In the genomic region with DNA sequence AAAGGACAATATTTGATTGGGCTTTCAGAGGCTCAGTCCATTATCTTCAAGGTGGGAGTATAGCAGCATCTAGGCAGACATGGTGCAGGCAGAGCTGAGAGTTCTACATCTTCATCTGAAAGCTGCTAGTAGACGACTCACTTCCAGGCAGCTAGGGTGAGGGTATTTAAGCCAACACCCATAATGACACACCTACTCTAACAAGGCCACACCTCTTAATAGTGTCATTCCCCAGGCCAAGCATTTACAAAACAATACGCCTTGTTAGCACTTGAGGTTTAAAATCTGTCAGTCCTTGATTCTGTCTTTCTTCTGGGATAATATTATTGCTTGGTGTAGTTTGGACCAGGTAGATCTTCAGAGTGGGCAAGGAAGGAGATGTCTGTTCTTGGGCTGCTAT, we compare ENCODE assay signal across 23 mouse cellular contexts. TPM values are rescaled to one million over a fixed set of nuclear protein-coding genes. Genes with fewer than 3 reads are reported as not detected.
A peak's percentile ranks its signal among the peaks of the same experiment; 100 is the strongest.
DNase-seq lines count a peak whose midpoint lies in the region; ATAC-seq lines count a peak whose summit lies in the region.
"Had no signal": no experiment of that assay in that cellular context is flagged by ENCODE, and none has a peak within 500 bp of the region (broad histone marks: within the 10 kb centered on the region; RNA-seq: fewer than 3 reads in every experiment).

No protein-coding gene starts in this region.

- no peak overlapping the region for H3K9ac ChIP-seq in kidney, embryonic 16.5 days (replicated peaks; ENCODE audit: low read length)
- H3K9ac ChIP-seq: embryonic facial prominence, embryonic 12.5 days; forebrain, embryonic 13.5 days had no signal

- WGBS in kidney, embryonic 16.5 days: 69% methylated on average over 2 of the region's 2 CpGs

- no peaks in the 10 kb centered on the region for H3K36me3 ChIP-seq in kidney, embryonic 16.5 days (ENCODE audit: insufficient read depth, low read length)
- H3K36me3 ChIP-seq: embryonic facial prominence, embryonic 10.5 days; embryonic facial prominence, embryonic 12.5 days had no signal

- no peaks in the 10 kb centered on the region for H3K4me1 ChIP-seq in kidney, embryonic 16.5 days (ENCODE audit: insufficient read depth, low read length)
- H3K4me1 ChIP-seq: embryonic facial prominence, embryonic 10.5 days; embryonic facial prominence, embryonic 12.5 days; forebrain, embryonic 13.5 days had no signal

- DNase-seq in 3134 (ENCODE audit: extremely low read depth, insufficient read length, low spot score) (peak; percentile 10), ES-CJ7 (ENCODE audit: low read depth, low spot score) (peak; percentile 68), R1 (ENCODE audit: low read depth, low spot score) (peak; percentile 56), liver (no peak)
- DNase-seq in layer of hippocampus, postnatal 14 days (ENCODE audit: low spot score in 2 of 2): no peak
- DNase-seq: adrenal gland, adult 8-10 months; adrenal gland, postnatal 14 days; adrenal gland, postnatal 36 days; B cell, adult 2 months; cerebellum, adult 11-12 months; cerebellum, adult 2 months; cerebellum, adult 9-10 months; cerebellum, postnatal 10 days; cerebellum, postnatal 25 days had no signal

- no peak overlapping the region for H3K4me3 ChIP-seq in kidney, embryonic 16.5 days (ENCODE audit: low read length)
- H3K4me3 ChIP-seq: embryonic facial prominence, embryonic 10.5 days; embryonic facial prominence, embryonic 12.5 days; forebrain, embryonic 13.5 days had no signal

- no peak overlapping the region for H3K27ac ChIP-seq in kidney, embryonic 16.5 days (ENCODE audit: low read length)
- H3K27ac ChIP-seq: embryonic facial prominence, embryonic 10.5 days; embryonic facial prominence, embryonic 12.5 days; forebrain, embryonic 13.5 days had no signal

- ATAC-seq in kidney, embryonic 16.5 days (ENCODE audit: low FRiP score, low TSS enrichment): no peak
- ATAC-seq: activated CD4-positive, CD25-positive, alpha-beta regulatory T cell, adult 4 months; CD4-positive, CD25-positive, alpha-beta regulatory T cell, adult 4 months; forebrain, embryonic 13.5 days; forebrain, embryonic 16.5 days; Patski had no signal

- H3K4me2 ChIP-seq in kidney, embryonic 16.5 days (replicated peaks; ENCODE audit: low read depth, low read length): no peak overlapping the region
- H3K4me2 ChIP-seq: embryonic facial prominence, embryonic 12.5 days; forebrain, embryonic 13.5 days had no signal

- H3K9me3 ChIP-seq in kidney, embryonic 16.5 days (ENCODE audit: low read length): no peaks in the 10 kb centered on the region
- H3K9me3 ChIP-seq: embryonic facial prominence, embryonic 10.5 days; embryonic facial prominence, embryonic 12.5 days; forebrain, embryonic 13.5 days had no signal

- no peaks in the 10 kb centered on the region for H3K27me3 ChIP-seq in kidney, embryonic 16.5 days (ENCODE audit: insufficient read depth, low read length)
- H3K27me3 ChIP-seq: CH12.LX; embryonic facial prominence, embryonic 12.5 days; forebrain, embryonic 13.5 days had no signal

RNA-seq across cellular contexts. Expression of gene D16Ertd472e, which starts 12.3 kb away (rescaled TPM):
- 10 to 100 TPM in 1 of 2 experiments, 1 to 10 TPM in 1; 9.5 to 10.9 TPM for total RNA-seq in layer of hippocampus, postnatal 14 days (2021)
- polyA plus RNA-seq in kidney, embryonic 16.5 days (2015; fragmentation: Nextera tagmentation; extraction: Ambion mirVana): 11.9 and 14.2 TPM in 2 replicates

Comparison
In these comparisons a context has a peak if more than half of its experiments do, and no peak if none do; other contexts are left out.
1. DNase-seq: peak in 3134 (single experiment), ES-CJ7 (single experiment) and R1 (single experiment); none in layer of hippocampus, postnatal 14 days (0 of 2) and liver (single experiment).